Mouse (Mus musculus) splenic B cell, adult 2 months (primary cell): Measurements from ENCODE around the gene Tmem131.
"Not testable (repeated sequence)": the region's sequence is repeated elsewhere in the genome, so short reads cannot be mapped to it uniquely, and the experiment has no call there.

ENCODE experiments used
- DNase-seq: peaks from one replicate; pipeline ENCODE4 v3.0.0-alpha.2; 2011; ENCODE audit warnings: low read depth, low spot score
- H3K27me3 ChIP-seq: 2 replicates; pipeline ENCODE4 v1.6.1; 2012; ENCODE audit warnings: mild to moderate bottlenecking, low read length, moderate library complexity, mixed read lengths; ENCODE audit not compliant: control insufficient read depth, poor library complexity, insufficient read depth, severe bottlenecking
- H3K36me3 ChIP-seq: 2 replicates; pipeline ENCODE4 v1.6.1; 2012; ENCODE audit warnings: mild to moderate bottlenecking, low read length, moderate library complexity, mixed read lengths; ENCODE audit not compliant: control insufficient read depth, poor library complexity, insufficient read depth, severe bottlenecking

Gene Tmem131

DNA sequence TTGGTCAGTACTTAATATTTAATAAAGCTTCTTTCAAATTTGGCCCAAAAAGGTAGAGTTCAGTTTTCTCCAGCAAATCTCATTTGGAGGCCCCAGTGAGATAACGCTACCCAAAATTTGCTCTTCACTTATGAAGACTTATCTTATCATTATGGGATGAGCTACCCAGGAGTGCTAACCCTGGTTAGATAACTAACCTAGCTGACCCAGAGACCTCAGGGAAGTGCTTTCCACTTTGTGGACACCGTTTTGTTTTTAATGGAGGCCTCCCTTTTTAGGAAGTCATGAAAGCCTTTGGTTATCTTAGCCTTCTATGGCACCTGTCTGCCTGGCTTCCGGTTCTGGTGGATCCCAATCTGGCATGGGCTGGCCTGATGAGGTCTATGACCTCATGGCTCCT is 49.3 kb downstream of the Tmem131 start:
- no peak for DNase-seq
- Histone ChIP-seq H3K36me3 (no peaks in the 10 kb centered on the region), H3K27me3 (no peaks in the 10 kb centered on the region)

DNA sequence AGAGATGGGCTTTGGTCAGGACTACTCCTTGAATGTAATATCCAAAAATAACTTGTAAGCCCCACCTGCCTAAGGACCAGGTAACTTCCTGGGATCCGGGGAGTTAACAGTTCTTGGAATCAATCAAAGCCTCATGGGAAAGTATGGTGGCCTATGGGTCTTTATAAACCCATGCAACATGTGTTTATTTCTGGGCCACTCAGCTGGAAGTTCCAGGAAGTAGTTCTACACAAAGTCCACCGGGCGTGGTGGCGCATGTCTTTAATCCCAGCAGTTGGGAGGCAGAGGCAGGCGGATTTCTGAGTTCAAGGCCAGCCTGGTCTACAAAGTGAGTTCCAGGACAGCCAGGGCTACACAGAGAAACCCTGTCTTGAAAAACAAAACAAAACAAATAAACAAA is 49.7 kb downstream of the Tmem131 start:
- H3K27me3 ChIP-seq, DNase-seq, H3K36me3 ChIP-seq: not testable (repeated sequence)

GRCm38 (mm10) chr1:36893146-36893545 is 50.3 kb downstream of the Tmem131 start:
- no peak for DNase-seq
- no peaks in the 10 kb centered on the region for H3K36me3 ChIP-seq

DNA sequence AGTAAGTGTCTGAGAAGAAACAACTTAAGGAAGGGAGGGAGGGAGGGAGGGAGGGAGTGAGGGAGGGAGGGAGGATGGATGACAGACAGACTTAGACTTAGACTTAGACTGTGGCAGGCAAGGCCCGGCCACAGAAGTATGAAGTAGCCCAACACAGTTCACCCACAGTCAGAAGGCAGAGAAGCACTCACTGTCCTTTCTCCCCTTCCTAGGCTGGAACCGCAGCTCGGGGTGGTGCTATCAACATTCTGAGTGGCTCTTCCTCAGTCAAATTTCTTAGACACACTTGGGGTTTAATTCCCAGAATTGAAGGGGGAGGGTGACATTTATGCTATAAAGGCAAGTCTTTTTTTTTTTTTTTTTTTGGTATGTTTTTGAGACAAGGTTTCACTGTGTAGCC is 51.0 kb downstream of the Tmem131 start:
- no peak for DNase-seq
- Histone ChIP-seq H3K36me3 (no peaks in the 10 kb centered on the region), H3K27me3 (no peaks in the 10 kb centered on the region)

More at GRCm38 (mm10) chr1:36893146-36893545, 50.3 kb downstream of the Tmem131 start:
- no peaks in the 10 kb centered on the region for H3K27me3 ChIP-seq

- no peaks in the 10 kb centered on the region for H3K36me3 ChIP-seq
- no peak for DNase-seq
- no peaks in the 10 kb centered on the region for H3K27me3 ChIP-seq
Observed at GRCm38 (mm10) chr1:36889016-36889415, 54.5 kb downstream of the Tmem131 start.

DNA sequence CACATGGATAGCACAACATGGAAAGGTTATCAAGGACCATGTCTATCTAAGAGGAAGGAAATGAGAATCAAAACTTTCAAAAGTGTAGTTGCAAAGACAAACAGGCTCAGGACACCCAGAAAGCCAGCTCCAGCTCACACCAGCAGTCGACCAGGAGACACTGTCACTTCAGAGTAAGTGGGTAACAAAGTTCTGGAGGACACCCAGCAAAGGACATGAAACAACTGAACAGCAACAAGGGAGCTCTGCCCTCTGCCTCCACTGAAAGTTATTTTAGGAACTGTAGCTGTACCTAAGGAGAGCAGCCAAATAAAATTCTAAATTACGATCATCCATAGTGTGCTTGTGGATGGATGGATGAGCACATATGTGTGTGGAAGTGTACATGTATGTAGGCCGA is 56.3 kb downstream of the Tmem131 start:
- DNase-seq, result no peak
- Histone ChIP-seq H3K36me3 (no peaks in the 10 kb centered on the region), H3K27me3 (no peaks in the 10 kb centered on the region)

- DNase-seq, result no peak
- Histone ChIP-seq H3K27me3 (no peaks in the 10 kb centered on the region), H3K36me3 (no peaks in the 10 kb centered on the region)
Observed at GRCm38 (mm10) chr1:36886489-36886888, 57.0 kb downstream of the Tmem131 start.

DNA sequence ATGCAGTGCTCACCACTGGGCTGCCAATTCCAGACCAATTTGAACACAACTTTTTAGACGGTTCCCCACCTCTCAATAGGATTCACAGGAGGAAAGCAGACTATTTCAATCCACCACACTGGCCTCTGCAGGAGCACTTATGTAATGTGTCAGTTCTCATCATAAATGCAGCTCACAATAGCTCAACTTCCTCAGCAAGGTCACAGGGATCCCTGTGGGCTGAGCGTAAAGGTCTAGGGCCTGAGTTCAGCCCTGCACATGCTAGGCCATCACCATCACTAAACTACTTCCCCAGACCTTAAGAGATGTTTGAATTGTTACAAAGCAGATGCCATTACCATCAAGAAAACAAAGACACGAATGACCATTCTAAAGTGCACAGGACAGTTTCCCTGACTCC is 58.9 kb downstream of the Tmem131 start:
- Histone ChIP-seq H3K36me3 (no peaks in the 10 kb centered on the region; the same call in none of the 2 replicates), H3K27me3 (no peaks in the 10 kb centered on the region)
- DNase-seq, result no peak

DNA sequence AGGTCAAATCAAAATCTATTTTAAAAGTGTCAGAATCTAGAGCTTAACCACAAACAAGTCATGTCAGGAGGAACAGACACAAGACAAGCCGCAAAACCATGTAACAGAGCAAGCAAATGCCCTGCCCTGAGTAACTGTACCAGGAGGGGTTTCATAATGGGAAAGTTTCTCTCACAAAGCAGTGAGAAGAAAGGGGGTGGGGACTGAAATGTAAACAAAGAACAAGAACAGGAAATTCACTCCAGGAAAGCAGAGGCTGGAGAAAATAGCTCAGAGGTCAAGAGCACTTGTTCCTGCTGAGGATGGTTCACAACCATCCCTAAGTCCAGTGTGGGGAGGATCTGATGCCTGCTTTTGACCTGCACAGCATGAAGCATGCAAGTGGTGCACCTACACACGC is 59.7 kb downstream of the Tmem131 start:
- H3K36me3 ChIP-seq, result no peaks in the 10 kb centered on the region; the same call in none of the 2 replicates
- no peak for DNase-seq
- H3K27me3 ChIP-seq, result no peaks in the 10 kb centered on the region

DNA sequence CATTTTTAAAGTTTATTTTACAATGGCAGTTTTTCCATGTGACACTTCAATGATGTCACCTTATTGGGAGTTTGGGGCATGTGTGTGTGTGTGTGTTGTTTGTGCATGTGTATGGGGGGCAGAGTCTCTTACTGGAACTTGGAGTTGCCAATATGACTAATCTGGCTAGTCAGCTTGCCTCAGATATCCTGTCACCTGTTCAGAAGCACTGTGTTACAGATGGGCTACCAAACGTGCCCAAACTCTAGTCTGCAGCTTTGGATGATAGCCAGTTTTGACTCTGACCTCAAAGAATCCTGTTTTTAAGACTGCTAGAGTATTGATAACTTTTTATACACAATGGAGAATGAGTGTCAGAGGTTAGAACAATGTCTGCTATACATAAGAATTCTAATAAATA is 64.3 kb downstream of the Tmem131 start:
- H3K36me3 ChIP-seq, result no peaks in the 10 kb centered on the region; the same call in none of the 2 replicates
- no peaks in the 10 kb centered on the region for H3K27me3 ChIP-seq
- no peak for DNase-seq

DNA sequence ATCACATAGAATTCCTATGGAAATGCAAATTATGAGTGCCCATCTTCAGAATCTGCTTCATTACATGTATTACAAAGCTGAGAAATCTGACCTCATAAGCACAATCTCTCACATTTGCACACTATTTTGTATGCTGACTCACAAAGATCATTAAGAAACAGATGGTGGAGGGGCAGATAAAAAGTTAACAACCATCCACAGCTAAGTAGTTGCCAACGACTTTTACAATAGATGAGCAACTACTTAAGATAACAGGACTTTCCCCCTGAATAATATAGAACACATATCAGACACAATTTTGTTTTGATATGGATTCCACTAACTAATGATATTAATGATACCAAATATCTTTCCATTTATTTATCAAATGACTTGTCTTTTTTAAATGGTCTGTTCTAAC is 66.3 kb downstream of the Tmem131 start:
- no peak for DNase-seq
- H3K36me3 ChIP-seq, result no peaks in the 10 kb centered on the region; the same call in none of the 2 replicates
- no peaks in the 10 kb centered on the region for H3K27me3 ChIP-seq

DNA sequence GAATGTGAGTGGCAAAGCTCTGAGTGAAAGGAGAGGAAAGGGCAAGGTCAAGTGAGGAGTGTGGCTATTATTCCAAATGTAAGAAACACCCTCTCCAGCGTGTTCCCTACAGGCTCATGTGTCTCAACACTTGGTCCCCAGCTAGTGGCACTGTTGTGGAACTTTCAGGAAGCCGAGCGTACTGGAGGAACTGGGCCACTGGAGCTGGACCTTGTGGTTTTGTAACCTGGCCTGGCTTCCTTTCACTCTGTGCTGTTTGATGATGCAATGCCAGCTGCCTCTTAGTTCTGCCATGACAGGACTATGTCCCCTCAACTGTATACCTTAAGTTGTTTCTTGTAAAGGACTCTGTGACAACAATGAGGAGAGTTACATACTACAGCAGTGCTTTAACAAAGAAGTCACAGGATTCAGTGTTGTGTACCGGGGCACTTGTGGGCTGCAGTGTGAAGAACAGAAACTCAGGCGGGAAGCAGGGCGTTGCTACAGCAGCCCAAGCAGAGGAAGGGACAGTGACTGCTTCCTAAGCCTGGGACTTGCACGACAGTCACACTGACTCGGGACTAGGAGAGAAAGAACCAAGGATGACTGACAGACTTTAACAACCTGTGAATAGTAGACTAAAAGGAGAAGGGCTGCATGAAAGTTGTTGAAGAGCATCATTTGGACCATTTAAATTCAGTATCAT is 68.4 kb downstream of the Tmem131 start:
- no peaks in the 10 kb centered on the region for H3K27me3 ChIP-seq
- peak; percentile 24 for DNase-seq
- H3K36me3 ChIP-seq, result peaks cover 6% of the 10 kb centered on the region; the same call in 1 of the 2 replicates

DNA sequence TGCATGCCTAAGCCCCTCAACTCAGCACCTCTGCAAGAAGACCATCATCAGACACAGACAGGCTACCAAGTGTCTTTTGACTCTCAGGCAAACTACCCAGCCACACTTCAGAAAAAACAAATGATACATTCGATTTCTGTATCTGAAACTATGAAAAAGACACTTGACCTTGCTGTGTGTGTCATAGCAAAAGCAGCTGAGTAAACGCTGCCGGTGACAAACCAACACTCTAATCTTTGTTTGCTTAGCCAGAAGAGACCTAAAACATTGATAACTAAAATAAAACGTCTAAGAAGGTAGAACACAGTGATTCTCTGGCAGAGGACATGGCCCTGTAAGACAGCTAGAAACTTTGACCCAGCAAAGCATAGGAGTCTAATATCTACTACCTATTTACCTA is 72.2 kb downstream of the Tmem131 start:
- H3K27me3 ChIP-seq, result no peaks in the 10 kb centered on the region
- H3K36me3 ChIP-seq, result peaks cover 6% of the 10 kb centered on the region; the same call in 1 of the 2 replicates
- no peak for DNase-seq

DNA sequence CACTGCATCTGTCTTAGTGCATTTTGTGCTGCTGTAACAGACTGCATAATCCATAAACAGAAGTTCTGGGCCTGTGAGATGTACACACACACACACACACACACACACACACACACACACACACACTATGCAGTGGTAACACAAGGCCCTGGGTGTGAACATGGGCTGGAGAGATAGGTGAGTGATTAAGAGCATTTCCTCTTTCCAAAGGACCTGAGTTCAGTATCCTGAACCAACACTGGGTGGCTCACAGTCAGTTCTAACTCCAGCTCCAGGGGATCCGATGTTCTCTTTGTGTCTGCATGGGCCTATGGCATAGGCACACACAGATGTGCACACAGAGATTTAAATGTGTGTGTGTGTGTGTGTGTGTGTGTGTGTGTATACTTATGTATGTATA is 72.9 kb downstream of the Tmem131 start:
- DNase-seq, result no peak
- no peaks in the 10 kb centered on the region for H3K27me3 ChIP-seq
- H3K36me3 ChIP-seq, result peaks cover 6% of the 10 kb centered on the region; the same call in 1 of the 2 replicates

DNA sequence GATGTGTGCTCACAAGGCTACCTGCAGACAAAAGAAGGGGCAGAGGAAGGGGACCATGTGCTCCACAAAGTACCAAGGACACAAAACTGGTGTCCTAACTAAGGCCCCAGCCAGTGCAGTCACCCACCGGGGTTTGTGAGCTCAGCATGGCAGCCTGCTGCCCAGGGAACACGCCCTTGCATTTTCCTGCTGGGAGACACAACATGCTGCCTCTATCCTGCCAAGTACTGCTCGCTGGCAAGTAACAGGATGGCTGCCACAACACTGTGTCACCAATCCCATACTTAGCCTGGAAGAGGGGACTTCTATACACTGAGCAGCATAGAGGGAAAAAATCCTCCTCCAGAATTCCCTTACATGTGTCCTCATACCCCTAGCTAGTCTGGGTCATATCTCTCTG is 78.7 kb downstream of the Tmem131 start:
- Histone ChIP-seq H3K36me3 (no peaks in the 10 kb centered on the region), H3K27me3 (no peaks in the 10 kb centered on the region)
- DNase-seq, result no peak

DNA sequence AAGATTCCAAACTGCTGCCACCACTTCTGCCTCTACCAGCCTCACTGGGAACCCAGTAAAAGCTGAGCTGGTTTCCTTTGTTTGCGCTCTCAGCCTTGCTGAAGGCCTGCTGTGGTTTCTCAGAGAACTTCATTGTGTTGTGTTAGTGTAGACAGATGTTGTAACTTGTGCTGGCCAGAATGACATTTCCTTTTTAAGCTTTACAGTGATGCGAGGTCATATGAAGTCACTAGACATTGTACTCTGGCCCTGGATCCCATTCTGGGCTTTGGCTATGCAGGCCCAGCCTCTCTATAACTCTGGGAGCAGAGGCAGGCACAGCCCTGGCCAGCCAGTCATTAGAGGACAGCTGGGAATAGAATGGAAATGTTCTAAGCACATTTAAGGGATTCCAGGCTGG is 81.7 kb downstream of the Tmem131 start:
- no peak for DNase-seq
- Histone ChIP-seq H3K27me3 (no peaks in the 10 kb centered on the region), H3K36me3 (no peaks in the 10 kb centered on the region)
